Mouse (Mus musculus) frontal cortex, postnatal 10 days (tissue): ENCODE results near the gene Ctnnbl1.

Source experiments
- DNase-seq, 2 experiments: peaks; one replicate each; pipeline ENCODE4 v3.0.0; 2022; ENCODE audit warnings: low spot score in 2 of 2, mixed read lengths in 1 of 2

Gene Ctnnbl1

GRCm38 (mm10) chr2:157750926-157751588, 13.9 kb downstream of the Ctnnbl1 start:
- no peak for DNase-seq

- peak; percentile 56 to 70 for DNase-seq
Observed at GRCm38 (mm10) chr2:157751589-157752373, 14.6 kb downstream of the Ctnnbl1 start.

GRCm38 (mm10) chr2:157752374-157752743, 15.2 kb downstream of the Ctnnbl1 start:
- DNase-seq = no peak

- DNase-seq = no peak
Observed at GRCm38 (mm10) chr2:157755771-157756170, 18.6 kb downstream of the Ctnnbl1 start.

- DNase-seq = no peak
Observed at GRCm38 (mm10) chr2:157756193-157756592, 19.0 kb downstream of the Ctnnbl1 start.

- DNase-seq = no peak
Observed at GRCm38 (mm10) chr2:157758395-157758794, 21.2 kb downstream of the Ctnnbl1 start.

GRCm38 (mm10) chr2:157759717-157760116, 22.5 kb downstream of the Ctnnbl1 start:
- no peak for DNase-seq

- no peak for DNase-seq
Observed at GRCm38 (mm10) chr2:157762903-157763302, 25.7 kb downstream of the Ctnnbl1 start.

- no peak for DNase-seq
Observed at GRCm38 (mm10) chr2:157766591-157766990, 29.4 kb downstream of the Ctnnbl1 start.

- DNase-seq = no peak
Observed at GRCm38 (mm10) chr2:157768682-157769429, 31.7 kb downstream of the Ctnnbl1 start.

GRCm38 (mm10) chr2:157770761-157771160, 33.6 kb downstream of the Ctnnbl1 start:
- no peak for DNase-seq

- DNase-seq = no peak
Observed at GRCm38 (mm10) chr2:157773661-157774060, 36.5 kb downstream of the Ctnnbl1 start.

GRCm38 (mm10) chr2:157775957-157776356, 38.8 kb downstream of the Ctnnbl1 start:
- no peak for DNase-seq

- DNase-seq = no peak
Observed at GRCm38 (mm10) chr2:157780956-157781355, 43.8 kb downstream of the Ctnnbl1 start.

- no peak for DNase-seq
Observed at GRCm38 (mm10) chr2:157783152-157783551, 46.0 kb downstream of the Ctnnbl1 start.

- DNase-seq = no peak
Observed at GRCm38 (mm10) chr2:157784238-157784637, 47.0 kb downstream of the Ctnnbl1 start.

GRCm38 (mm10) chr2:157784647-157785046, 47.4 kb downstream of the Ctnnbl1 start:
- DNase-seq = no peak

GRCm38 (mm10) chr2:157789226-157789625, 52.0 kb downstream of the Ctnnbl1 start:
- DNase-seq = no peak

- no peak for DNase-seq
Observed at GRCm38 (mm10) chr2:157790836-157791495, 53.8 kb downstream of the Ctnnbl1 start.

GRCm38 (mm10) chr2:157791528-157792162, 54.4 kb downstream of the Ctnnbl1 start:
- no peak for DNase-seq

GRCm38 (mm10) chr2:157792840-157793552, 55.8 kb downstream of the Ctnnbl1 start:
- DNase-seq = no peak
